Mouse (Mus musculus): ENCODE results near the gene Krtap7-1.

- TF ChIP-seq CTCF (IDR thresholded peaks at IDR 0.05; ENCODE audit: low read depth, low read length) (no peak), EP300 (IDR thresholded peaks at IDR 0.05; ENCODE audit: insufficient read depth, low read depth, low read length) (no peak), POLR2A (IDR thresholded peaks at IDR 0.05; ENCODE audit: insufficient read depth, low read length) (no peak)
These were observed 21.7 kb upstream of the Krtap7-1 start for GRCm38 (mm10) chr16:89529846-89530245.
